ENCODE assay signal across 11 mouse cellular contexts in genomic region chr1:160099659-160100302, GRCm38 (mm10). TPM values are rescaled to one million over a fixed set of nuclear protein-coding genes. Genes with fewer than 3 reads are reported as not detected.
A peak's percentile ranks its signal among the peaks of the same experiment; 100 is the strongest.
DNase-seq lines count a peak whose midpoint lies in the region; ATAC-seq and TF ChIP-seq lines count a peak whose summit lies in the region.
"Had no signal": no experiment of that assay in that cellular context is flagged by ENCODE, and none has a peak within 500 bp of the region (broad histone marks: within the 10 kb centered on the region; RNA-seq: fewer than 3 reads in every experiment).

No protein-coding gene starts in this region.

- WGBS in forebrain, postnatal 0 days = 84% methylated on average over 5 of the region's 5 CpGs
- WGBS in forebrain, embryonic 11.5 days = 86% methylated on average over 5 of the region's 5 CpGs
- WGBS in lung, embryonic 14.5 days = 86% methylated on average over 5 of the region's 5 CpGs
- WGBS in lung, adult 2 months = 84% methylated on average over 5 of the region's 5 CpGs
- 90% methylated on average over 5 of the region's 5 CpGs for WGBS in thymus, adult 2 months

- no peak overlapping the region for H3K4me3 ChIP-seq in forebrain, postnatal 0 days (ENCODE audit: low read depth, low read length)
- no peak overlapping the region for H3K4me3 ChIP-seq in forebrain, embryonic 11.5 days (ENCODE audit: low read depth, low read length)
- H3K4me3 ChIP-seq in lung, embryonic 14.5 days (ENCODE audit: low read depth, low read length) = no peak overlapping the region
- H3K4me3 ChIP-seq in lung, adult 2 months (replicated peaks; ENCODE audit: extremely low read depth, low read depth, low read length) = no peak overlapping the region
- no peak overlapping the region for H3K4me3 ChIP-seq in thymus, adult 2 months (ENCODE audit: control insufficient read depth, insufficient read depth, low read length)
- H3K4me3 ChIP-seq: midbrain, embryonic 10.5 days; neural tube, embryonic 12.5 days had no signal

- H3K4me1 ChIP-seq in forebrain, postnatal 0 days (ENCODE audit: insufficient read depth) = no peaks in the 10 kb centered on the region
- no peaks in the 10 kb centered on the region for H3K4me1 ChIP-seq in forebrain, embryonic 11.5 days (replicated peaks; ENCODE audit: control insufficient read depth, insufficient read depth, low read length)
- no peaks in the 10 kb centered on the region for H3K4me1 ChIP-seq in lung, embryonic 14.5 days (ENCODE audit: insufficient read depth)
- H3K4me1 ChIP-seq in lung, adult 2 months (ENCODE audit: control insufficient read depth, insufficient read depth, low read length) = no peaks in the 10 kb centered on the region
- no peaks in the 10 kb centered on the region for H3K4me1 ChIP-seq in thymus, adult 2 months (replicated peaks; ENCODE audit: control insufficient read depth, insufficient read depth, low read length)
- H3K4me1 ChIP-seq: midbrain, embryonic 10.5 days; neural tube, embryonic 12.5 days had no signal

- no peak for TF ChIP-seq POLR2A in lung, adult 2 months (IDR thresholded peaks at IDR 0.05; ENCODE audit: borderline replicate concordance, extremely low read depth, low read depth, low read length)
- TF ChIP-seq POLR2A in thymus, adult 2 months (IDR thresholded peaks at IDR 0.05; ENCODE audit: control insufficient read depth, extremely low read depth, insufficient read depth, low read length, poor library complexity) = no peak

- H3K9ac ChIP-seq in forebrain, postnatal 0 days = no peak overlapping the region
- no peak overlapping the region for H3K9ac ChIP-seq in forebrain, embryonic 11.5 days (ENCODE audit: low read length)
- no peak overlapping the region for H3K9ac ChIP-seq in lung, embryonic 14.5 days
- H3K9ac ChIP-seq: neural tube, embryonic 12.5 days had no signal

- ATAC-seq in forebrain, postnatal 0 days = no peak
- ATAC-seq in forebrain, embryonic 11.5 days (replicated peaks; ENCODE audit: low FRiP score) = no peak
- ATAC-seq in lung, embryonic 14.5 days (ENCODE audit: insufficient read depth) = no peak

- no peaks in the 10 kb centered on the region for H3K36me3 ChIP-seq in forebrain, postnatal 0 days (ENCODE audit: insufficient read depth)
- no peaks in the 10 kb centered on the region for H3K36me3 ChIP-seq in forebrain, embryonic 11.5 days (ENCODE audit: control insufficient read depth, insufficient read depth, low read length)
- H3K36me3 ChIP-seq in lung, embryonic 14.5 days (ENCODE audit: insufficient read depth) = no peaks in the 10 kb centered on the region
- H3K36me3 ChIP-seq in thymus, adult 2 months (ENCODE audit: control insufficient read depth, insufficient read depth, low read length) = no peaks in the 10 kb centered on the region
- H3K36me3 ChIP-seq: midbrain, embryonic 10.5 days; neural tube, embryonic 12.5 days had no signal

- H3K27me3 ChIP-seq in forebrain, postnatal 0 days (ENCODE audit: insufficient read depth, low read length) = no peaks in the 10 kb centered on the region
- H3K27me3 ChIP-seq in forebrain, embryonic 11.5 days (ENCODE audit: control insufficient read depth, insufficient read depth, low read length) = no peaks in the 10 kb centered on the region
- H3K27me3 ChIP-seq in lung, embryonic 14.5 days (ENCODE audit: insufficient read depth, low read length) = no peaks in the 10 kb centered on the region
- no peaks in the 10 kb centered on the region for H3K27me3 ChIP-seq in thymus, adult 2 months (ENCODE audit: control insufficient read depth, insufficient read depth, low read length)
- H3K27me3 ChIP-seq: neural tube, embryonic 12.5 days had no signal

- H3K9me3 ChIP-seq in forebrain, postnatal 0 days (ENCODE audit: low read length) = no peaks in the 10 kb centered on the region
- H3K9me3 ChIP-seq in forebrain, embryonic 11.5 days (ENCODE audit: control insufficient read depth, low read length) = no peaks in the 10 kb centered on the region
- H3K9me3 ChIP-seq in lung, embryonic 14.5 days (ENCODE audit: low read depth, low read length) = no peaks in the 10 kb centered on the region
- H3K9me3 ChIP-seq: midbrain, embryonic 10.5 days; neural tube, embryonic 12.5 days had no signal

- no peak for DNase-seq in forebrain, postnatal 0 days
- no peak for DNase-seq in forebrain, embryonic 11.5 days (ENCODE audit: low spot score)
- DNase-seq in lung, embryonic 14.5 days = peak; percentile 17
- no peak for DNase-seq in lung, adult 2 months
- DNase-seq in MN1 (ENCODE audit: low spot score) = peak; percentile 18
- peak; percentile 54 for DNase-seq in lung, postnatal 36 days
- DNase-seq in thymus, adult 2 months = no peak
- DNase-seq: layer of hippocampus, adult 9-11 months; liver had no signal

- TF ChIP-seq CTCF in forebrain, postnatal 0 days (IDR thresholded peaks at IDR 0.05; ENCODE audit: low read depth) = peak; percentile 43
- peak; percentile 34 for TF ChIP-seq CTCF in lung, embryonic 14.5 days (IDR thresholded peaks at IDR 0.05; ENCODE audit: low read depth)
- TF ChIP-seq CTCF in lung, adult 2 months (IDR thresholded peaks at IDR 0.05; ENCODE audit: insufficient read depth, low read length) = no peak
- TF ChIP-seq CTCF in thymus, adult 2 months (IDR thresholded peaks at IDR 0.05; ENCODE audit: borderline replicate concordance, control insufficient read depth, extremely low read depth, insufficient read depth, low read length, poor library complexity) = no peak

- H3K27ac ChIP-seq in forebrain, postnatal 0 days (ENCODE audit: low read depth, low read length) = no peak overlapping the region
- no peak overlapping the region for H3K27ac ChIP-seq in forebrain, embryonic 11.5 days (ENCODE audit: low read depth, low read length)
- H3K27ac ChIP-seq in lung, embryonic 14.5 days (ENCODE audit: low read depth) = no peak overlapping the region
- H3K27ac ChIP-seq in thymus, adult 2 months (ENCODE audit: control insufficient read depth, insufficient read depth, low read length) = no peak overlapping the region
- H3K27ac ChIP-seq: midbrain, embryonic 10.5 days; neural tube, embryonic 12.5 days had no signal

- H3K4me2 ChIP-seq in forebrain, postnatal 0 days (ENCODE audit: low read depth) = no peak overlapping the region
- no peak overlapping the region for H3K4me2 ChIP-seq in forebrain, embryonic 11.5 days (ENCODE audit: low read depth, low read length, severe bottlenecking)
- H3K4me2 ChIP-seq in lung, embryonic 14.5 days = no peak overlapping the region
- H3K4me2 ChIP-seq: neural tube, embryonic 12.5 days had no signal

RNA-seq across cellular contexts. Expression of gene Tnn, which starts 53.6 kb away (rescaled TPM):
- 0.23 and 2.8 TPM in 2 replicates for total RNA-seq in forebrain, postnatal 0 days (2014; rRNA removed)
- 0.06 and 0.13 TPM in 2 replicates for polyA plus RNA-seq in forebrain, postnatal 0 days (2015; fragmentation: Nextera tagmentation; extraction: Ambion mirVana)
- polyA plus RNA-seq in forebrain, embryonic 11.5 days (2014; fragmentation: Nextera tagmentation; extraction: Ambion mirVana) = not detected in 2 replicates
- 0.46 and 0.57 TPM in 2 replicates for polyA plus RNA-seq in lung, embryonic 14.5 days (2014; fragmentation: Nextera tagmentation; extraction: Ambion mirVana)
- 0.63 and 6.0 TPM in 2 replicates for polyA plus RNA-seq in lung, adult 2 months (2012; rRNA removed)
- 0.12 and 0.13 TPM in 2 replicates for polyA plus RNA-seq in thymus, adult 2 months (2012; rRNA removed)
- polyA plus RNA-seq: midbrain, embryonic 10.5 days had no signal

RNA-seq across cellular contexts. Expression of gene 4930523C07Rik, which starts 55.6 kb away (rescaled TPM):
- total RNA-seq in forebrain, postnatal 0 days (2014; rRNA removed) = 1.0 and 3.3 TPM in 2 replicates
- polyA plus RNA-seq in forebrain, postnatal 0 days (2015; fragmentation: Nextera tagmentation; extraction: Ambion mirVana) = 2.5 and 3.8 TPM in 2 replicates
- 1.6 and 1.7 TPM in 2 replicates for polyA plus RNA-seq in forebrain, embryonic 11.5 days (2014; fragmentation: Nextera tagmentation; extraction: Ambion mirVana)
- polyA plus RNA-seq in lung, embryonic 14.5 days (2014; fragmentation: Nextera tagmentation; extraction: Ambion mirVana) = 18.9 and 20.2 TPM in 2 replicates
- polyA plus RNA-seq in lung, adult 2 months (2012; rRNA removed) = 29.3 and 31.9 TPM in 2 replicates
- 25.8 and 26.5 TPM in 2 replicates for polyA plus RNA-seq in thymus, adult 2 months (2012; rRNA removed)

Comparison
In these comparisons a context has a peak if more than half of its experiments do, and no peak if none do; other contexts are left out.
1. DNase-seq: peak in lung, embryonic 14.5 days (single experiment), MN1 (single experiment) and lung, postnatal 36 days (single experiment); none in forebrain, postnatal 0 days (single experiment), forebrain, embryonic 11.5 days (single experiment), lung, adult 2 months (single experiment) and thymus, adult 2 months (single experiment).
2. CTCF ChIP-seq: peak in forebrain, postnatal 0 days (single experiment) and lung, embryonic 14.5 days (single experiment); none in lung, adult 2 months (single experiment) and thymus, adult 2 months (single experiment).